Mouse (Mus musculus): ENCODE results near the gene Picalm.

GRCm38 (mm10) chr7:90144275-90144674, 14.3 kb downstream of the Picalm start:
- TF ChIP-seq POLR2A (IDR thresholded peaks at IDR 0.05; ENCODE audit: borderline replicate concordance, control insufficient read depth, low read depth, low read length) (no peak), CTCF (IDR thresholded peaks at IDR 0.05; ENCODE audit: control insufficient read depth, insufficient read depth, low read length) (no peak)

Measured in bone marrow, adult 2 months (tissue).